Mouse (Mus musculus) lung, postnatal 0 days (tissue): ENCODE data around the gene Phf21a.

Source experiments
- CTCF ChIP-seq: IDR thresholded peaks from 2 replicates; pipeline ENCODE4 v1.5.1; 2016; ENCODE audit warnings: antibody characterized with exemption, mild to moderate bottlenecking
- EP300 ChIP-seq: IDR thresholded peaks from 2 replicates; pipeline ENCODE4 v1.6.1; 2016; ENCODE audit warnings: antibody characterized with exemption, mild to moderate bottlenecking, control low read depth

DNA sequence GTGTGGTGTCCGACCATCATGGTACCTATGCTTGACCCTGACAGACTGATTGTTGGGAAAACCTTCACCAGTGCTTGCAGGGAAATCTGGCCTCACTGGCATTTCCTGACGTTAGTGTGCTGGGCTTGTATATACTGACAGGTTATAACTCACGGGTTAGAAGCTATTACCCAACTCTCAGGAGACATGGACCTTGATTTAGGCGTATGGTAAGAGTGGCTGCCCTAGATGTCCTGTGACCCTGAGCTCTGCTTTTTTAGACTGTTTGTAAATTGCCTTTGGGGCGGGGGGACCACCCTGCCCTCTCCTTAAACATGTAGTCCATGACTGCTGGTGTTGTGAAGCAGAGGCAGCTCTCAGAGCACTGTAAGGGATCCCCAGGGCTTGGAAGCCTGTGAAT lies 257.8 kb downstream of the Phf21a start:
- no peak for TF ChIP-seq CTCF
- no peak for TF ChIP-seq EP300
